Mouse (Mus musculus) bone marrow, adult 2 months (tissue): ENCODE results near the gene Arhgdig.

Source experiments
- CTCF ChIP-seq: fragments of 200-500 bp; IDR thresholded peaks from 2 replicates; pipeline ENCODE4 v1.5.1; 2011; ENCODE audit warnings: low read length, control low read depth; ENCODE audit not compliant: control insufficient read depth, insufficient read depth
- POLR2A ChIP-seq: fragments of 200-500 bp; IDR thresholded peaks from 2 replicates; pipeline ENCODE4 v1.6.1; 2011; ENCODE audit warnings: low read depth, mild to moderate bottlenecking, control low read depth, low read length, borderline replicate concordance; ENCODE audit not compliant: control insufficient read depth

DNA sequence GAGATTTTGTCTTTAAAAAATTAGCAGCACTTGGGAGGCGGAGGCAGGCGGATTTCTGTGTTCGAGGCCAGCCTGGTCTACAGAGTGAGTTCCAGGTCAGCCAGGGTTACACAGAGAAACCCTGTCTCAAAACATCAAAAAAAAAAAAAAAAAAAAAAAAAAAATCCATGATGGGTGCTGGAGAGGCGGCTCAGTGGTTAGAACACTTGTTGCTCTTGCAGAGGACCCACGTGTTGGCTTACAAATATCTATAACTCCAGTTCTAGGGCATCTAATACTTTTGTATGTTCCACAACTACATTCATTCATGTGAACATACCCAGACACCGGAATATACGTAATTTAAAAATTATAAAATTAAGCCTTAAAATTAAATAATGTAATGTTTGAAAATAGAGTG lies 47.7 kb upstream of the Arhgdig start:
- no peak for TF ChIP-seq CTCF
- no peak for TF ChIP-seq POLR2A
